Mouse (Mus musculus): ENCODE data around the gene Corin.

GRCm38 (mm10) chr5:72471746-72472145 lies 32.5 kb downstream of the Corin start:
- TF ChIP-seq CTCF (IDR thresholded peaks at IDR 0.05; ENCODE audit: borderline replicate concordance, insufficient read depth, low read depth, low read length) = no peak
- no peak for TF ChIP-seq POLR2A (IDR thresholded peaks at IDR 0.05; ENCODE audit: borderline replicate concordance, insufficient read depth, low read length)

Measured in cerebellum, adult 2 months (tissue).